Mouse (Mus musculus): Measurements from ENCODE around the gene Catsper1.
"Not testable (repeated sequence)": the region's sequence is repeated elsewhere in the genome, so short reads cannot be mapped to it uniquely, and the experiment has no call there.

Catsper1 gene

GRCm38 (mm10) chr19:5349502-5349873, 13.9 kb downstream of the Catsper1 start, which contains the start of gene Cst6:
TSS of gene Cst6 (minus strand) at chr19:5349574.
- DNase-seq (ENCODE audit: extremely low spot score, low read depth, low spot score), result not testable (repeated sequence)

GRCm38 (mm10) chr19:5353609-5354008, 18.1 kb downstream of the Catsper1 start:
- DNase-seq (ENCODE audit: extremely low spot score, low read depth, low spot score), result no peak

GRCm38 (mm10) chr19:5356080-5356479, 20.5 kb downstream of the Catsper1 start:
- no peak for DNase-seq (ENCODE audit: extremely low spot score, low read depth, low spot score)

- no peak for DNase-seq (ENCODE audit: extremely low spot score, low read depth, low spot score)
Observed at GRCm38 (mm10) chr19:5362186-5362585, 26.6 kb downstream of the Catsper1 start.

- no peak for DNase-seq (ENCODE audit: extremely low spot score, low read depth, low spot score)
Observed at GRCm38 (mm10) chr19:5364124-5364523, 28.6 kb downstream of the Catsper1 start.

- DNase-seq (ENCODE audit: extremely low spot score, low read depth, low spot score), result no peak
Observed at GRCm38 (mm10) chr19:5365751-5366150, 30.2 kb downstream of the Catsper1 start.

GRCm38 (mm10) chr19:5366175-5367052, 30.9 kb downstream of the Catsper1 start, which contains the start of gene Eif1ad:
TSS of gene Eif1ad (plus strand) at chr19:5366741.
- peak; percentile 90 for DNase-seq (ENCODE audit: extremely low spot score, low read depth, low spot score)

- DNase-seq (ENCODE audit: extremely low spot score, low read depth, low spot score), result no peak
Observed at GRCm38 (mm10) chr19:5367053-5367359, 31.5 kb downstream of the Catsper1 start, which contains the start of gene Banf1. TSS of gene Banf1 (minus strand) at chr19:5367168.

GRCm38 (mm10) chr19:5367455-5367854, 31.9 kb downstream of the Catsper1 start:
- no peak for DNase-seq (ENCODE audit: extremely low spot score, low read depth, low spot score)

GRCm38 (mm10) chr19:5370932-5371331, 35.4 kb downstream of the Catsper1 start:
- DNase-seq (ENCODE audit: extremely low spot score, low read depth, low spot score), result no peak

- no peak for DNase-seq (ENCODE audit: extremely low spot score, low read depth, low spot score)
Observed at GRCm38 (mm10) chr19:5372724-5373123, 37.2 kb downstream of the Catsper1 start.

- no peak for DNase-seq (ENCODE audit: extremely low spot score, low read depth, low spot score)
Observed at GRCm38 (mm10) chr19:5374177-5374576, 38.6 kb downstream of the Catsper1 start.

GRCm38 (mm10) chr19:5374748-5375147, 39.2 kb downstream of the Catsper1 start:
- no peak for DNase-seq (ENCODE audit: extremely low spot score, low read depth, low spot score)

GRCm38 (mm10) chr19:5377446-5377845, 41.9 kb downstream of the Catsper1 start:
- DNase-seq (ENCODE audit: extremely low spot score, low read depth, low spot score), result no peak

- no peak for DNase-seq (ENCODE audit: extremely low spot score, low read depth, low spot score)
Observed at GRCm38 (mm10) chr19:5383326-5383725, 47.8 kb downstream of the Catsper1 start.

GRCm38 (mm10) chr19:5384715-5385114, 49.2 kb downstream of the Catsper1 start:
- no peak for DNase-seq (ENCODE audit: extremely low spot score, low read depth, low spot score)

GRCm38 (mm10) chr19:5388011-5388441, 52.5 kb downstream of the Catsper1 start:
- no peak for DNase-seq (ENCODE audit: extremely low spot score, low read depth, low spot score)

GRCm38 (mm10) chr19:5388588-5389242, 53.2 kb downstream of the Catsper1 start, which contains the start of gene Sart1:
TSS of gene Sart1 (minus strand) at chr19:5388703.
- peak; percentile 67 for DNase-seq (ENCODE audit: extremely low spot score, low read depth, low spot score)

- no peak for DNase-seq (ENCODE audit: extremely low spot score, low read depth, low spot score)
Observed at GRCm38 (mm10) chr19:5389647-5390046, 54.1 kb downstream of the Catsper1 start.

GRCm38 (mm10) chr19:5390416-5390815, 54.9 kb downstream of the Catsper1 start:
- no peak for DNase-seq (ENCODE audit: extremely low spot score, low read depth, low spot score)

- no peak for DNase-seq (ENCODE audit: extremely low spot score, low read depth, low spot score)
Observed at GRCm38 (mm10) chr19:5392892-5393291, 57.4 kb downstream of the Catsper1 start.

Data from hindlimb bud, embryonic 11.5 days (tissue).